Mouse (Mus musculus) MEL (cell line): ENCODE results near the gene Mylip. TPM values are rescaled to one million over a fixed set of nuclear protein-coding genes. Genes with fewer than 3 reads are reported as not detected.

Experiments
- DNase-seq: peaks from one replicate; pipeline ENCODE4 v3.0.0; 2011; ENCODE audit warnings: low read depth, low spot score
- H3K27ac ChIP-seq: 2 replicates; pipeline ENCODE4 v1.5.1; 2012; ENCODE audit warnings: low read depth, mild to moderate bottlenecking, control low read depth, low read length, moderate library complexity; ENCODE audit not compliant: control insufficient read depth
- H3K27me3 ChIP-seq, 2 experiments: fragments of 150-350 bp in 1 of 2; sonication (generic) in 1 of 2; 2 replicates each; pipeline ENCODE4 v1.6.1; 2012; ENCODE audit warnings: low read length in 2 of 2, mild to moderate bottlenecking in 2 of 2, improper control_type of control experiment in 1 of 2, moderate library complexity in 1 of 2; ENCODE audit not compliant: insufficient read depth in 2 of 2, control insufficient read depth in 1 of 2
- H3K36me3 ChIP-seq, 2 experiments: 2 replicates each; pipeline ENCODE4 v1.6.1; 2012 to 2014; ENCODE audit warnings: low read length in 2 of 2, improper control_type of control experiment in 1 of 2, inconsistent platforms in 1 of 2, mild to moderate bottlenecking in 1 of 2; ENCODE audit not compliant: insufficient read depth in 2 of 2, control insufficient read depth in 1 of 2
- H3K4me1 ChIP-seq, 2 experiments: fragments of 150-350 bp in 1 of 2; sonication (generic) in 1 of 2; 2 replicates each; pipeline ENCODE4 v1.6.1; 2012; ENCODE audit warnings: low read length in 2 of 2, improper control_type of control experiment in 1 of 2, mild to moderate bottlenecking in 1 of 2; ENCODE audit not compliant: insufficient read depth in 2 of 2, control insufficient read depth in 1 of 2
- H3K4me3 ChIP-seq, 2 experiments: fragments of 150-350 bp in 1 of 2; sonication (generic) in 1 of 2; 2 replicates each; pipeline ENCODE4 v1.5.1; 2012; ENCODE audit warnings: low read depth in 2 of 2, low read length in 2 of 2, mild to moderate bottlenecking in 2 of 2, moderate library complexity in 2 of 2, control low read depth in 1 of 2, improper control_type of control experiment in 1 of 2; ENCODE audit not compliant: control insufficient read depth in 1 of 2, insufficient read depth in 1 of 2
- H3K79me2 ChIP-seq: 2 replicates; pipeline ENCODE4 v1.6.1; 2012; ENCODE audit warnings: mild to moderate bottlenecking, low read length, moderate library complexity; ENCODE audit not compliant: control insufficient read depth, poor library complexity, insufficient read depth
- H3K9ac ChIP-seq: 2 replicates; pipeline ENCODE4 v1.6.1; 2012; ENCODE audit warnings: low read depth, mild to moderate bottlenecking, control low read depth, low read length, moderate library complexity; ENCODE audit not compliant: control insufficient read depth, poor library complexity, severe bottlenecking
- H3K9me3 ChIP-seq: fragments of 150-350 bp; sonication (generic); replicated peaks from 2 replicates; pipeline ENCODE4 v1.6.1; 2012; ENCODE audit warnings: mild to moderate bottlenecking, low read length, improper control_type of control experiment, moderate library complexity; ENCODE audit not compliant: insufficient read depth
- CHD1 ChIP-seq: IDR thresholded peaks from 2 replicates; pipeline ENCODE4 v1.6.1; 2012; ENCODE audit warnings: low read depth, mild to moderate bottlenecking, inconsistent platforms, low read length, improper control_type of control experiment
- CHD2 ChIP-seq: IDR thresholded peaks from 2 replicates; pipeline ENCODE4 v1.6.1; 2011; ENCODE audit warnings: low read length, improper control_type of control experiment
- CTCF ChIP-seq, 3 experiments: IDR thresholded peaks in 2 of 3; conservative IDR thresholded peaks in 1 of 3; 2 replicates each; pipeline ENCODE4 v1.5.1; 2011 to 2012; ENCODE audit warnings: low read length in 3 of 3, low read depth in 2 of 3, mild to moderate bottlenecking in 2 of 3, improper control_type of control experiment in 1 of 3, inconsistent platforms in 1 of 3, mixed read lengths in 1 of 3, moderate library complexity in 1 of 3; ENCODE audit not compliant: control insufficient read depth in 1 of 3, insufficient read depth in 1 of 3, poor library complexity in 1 of 3, severe bottlenecking in 1 of 3
- E2F4 ChIP-seq: IDR thresholded peaks from 2 replicates; pipeline ENCODE4 v1.6.1; 2011; ENCODE audit warnings: low read depth, low read length, improper control_type of control experiment, borderline replicate concordance
- ELF1 ChIP-seq: IDR thresholded peaks from 2 replicates; pipeline ENCODE4 v1.6.1; 2014; ENCODE audit warnings: low read depth, mild to moderate bottlenecking, inconsistent platforms, low read length, improper control_type of control experiment, moderate library complexity
- EP300 ChIP-seq, 2 experiments: IDR thresholded peaks; 2 replicates each; pipeline ENCODE4 v1.6.1; 2011; ENCODE audit warnings: improper control_type of control experiment in 2 of 2, low read length in 2 of 2, low read depth in 1 of 2, mild to moderate bottlenecking in 1 of 2
- ETS1 ChIP-seq: IDR thresholded peaks from 2 replicates; pipeline ENCODE4 v1.6.1; 2012; ENCODE audit warnings: low read depth, mild to moderate bottlenecking, inconsistent platforms, low read length, improper control_type of control experiment, moderate library complexity
- GABPA ChIP-seq: IDR thresholded peaks from 2 replicates; pipeline ENCODE4 v1.6.1; 2012; ENCODE audit warnings: low read depth, mild to moderate bottlenecking, inconsistent platforms, low read length, improper control_type of control experiment, moderate library complexity
- JUND ChIP-seq: IDR thresholded peaks from 2 replicates; pipeline ENCODE4 v1.6.1; 2011; ENCODE audit warnings: low read depth, mild to moderate bottlenecking, improper control_type of control experiment, low read length
- KAT2A ChIP-seq: conservative IDR thresholded peaks from 2 replicates; pipeline ENCODE4 v1.6.1; 2012; ENCODE audit warnings: low read depth, low read length, improper control_type of control experiment, inconsistent platforms
- MAFK ChIP-seq: IDR thresholded peaks from 2 replicates; pipeline ENCODE4 v1.6.1; 2011; ENCODE audit warnings: low read depth, mild to moderate bottlenecking, low read length, improper control_type of control experiment, borderline replicate concordance
- MAX ChIP-seq: IDR thresholded peaks from 2 replicates; pipeline ENCODE4 v1.6.1; 2011; ENCODE audit warnings: low read length, improper control_type of control experiment
- MAZ ChIP-seq: IDR thresholded peaks from 2 replicates; pipeline ENCODE4 v1.6.1; 2012; ENCODE audit warnings: low read depth, mild to moderate bottlenecking, inconsistent platforms, low read length, improper control_type of control experiment
- MEF2A ChIP-seq: IDR thresholded peaks from 2 replicates; pipeline ENCODE4 v1.6.1; 2014; ENCODE audit warnings: low read depth, mild to moderate bottlenecking, inconsistent platforms, low read length, improper control_type of control experiment; ENCODE audit not compliant: poor library complexity, insufficient replicate concordance, severe bottlenecking; ENCODE audit errors: extremely low read depth
- MXI1 ChIP-seq: IDR thresholded peaks from 2 replicates; pipeline ENCODE4 v1.6.1; 2011; ENCODE audit warnings: mild to moderate bottlenecking, low read depth, low read length, improper control_type of control experiment
- MYB ChIP-seq: IDR thresholded peaks from 2 replicates; pipeline ENCODE4 v1.6.1; 2011; ENCODE audit warnings: mild to moderate bottlenecking, low read depth, low read length, improper control_type of control experiment
- MYC ChIP-seq: IDR thresholded peaks from 2 replicates; pipeline ENCODE4 v1.6.1; 2011; ENCODE audit warnings: low read depth, mild to moderate bottlenecking, low read length, improper control_type of control experiment, moderate library complexity
- NELFE ChIP-seq: IDR thresholded peaks from 2 replicates; pipeline ENCODE4 v1.6.1; 2011; ENCODE audit warnings: low read depth, low read length, improper control_type of control experiment
- POLR2A ChIP-seq, 2 experiments: IDR thresholded peaks; 2 replicates each; pipeline ENCODE4 v1.6.1; 2011 to 2012; ENCODE audit warnings: low read length in 2 of 2, mild to moderate bottlenecking in 2 of 2, control low read depth in 1 of 2, improper control_type of control experiment in 1 of 2, low read depth in 1 of 2, moderate library complexity in 1 of 2; ENCODE audit not compliant: control insufficient read depth in 1 of 2, insufficient read depth in 1 of 2, poor library complexity in 1 of 2
- POLR2AphosphoS2 ChIP-seq: IDR thresholded peaks from 2 replicates; pipeline ENCODE4 v1.6.1; 2011; ENCODE audit warnings: low read length, improper control_type of control experiment
- RAD21 ChIP-seq: IDR thresholded peaks from 2 replicates; pipeline ENCODE4 v1.6.1; 2011; ENCODE audit warnings: mild to moderate bottlenecking, low read depth, low read length, improper control_type of control experiment
- RCOR1 ChIP-seq: IDR thresholded peaks from 2 replicates; pipeline ENCODE4 v1.6.1; 2012; ENCODE audit warnings: low read depth, mild to moderate bottlenecking, inconsistent platforms, low read length, improper control_type of control experiment
- SIN3A ChIP-seq: IDR thresholded peaks from 2 replicates; pipeline ENCODE4 v1.6.1; 2012; ENCODE audit warnings: low read length, improper control_type of control experiment, inconsistent platforms
- SMC3 ChIP-seq: IDR thresholded peaks from 2 replicates; pipeline ENCODE4 v1.6.1; 2011; ENCODE audit warnings: low read depth, low read length, improper control_type of control experiment
- TAL1 ChIP-seq: IDR thresholded peaks from 2 replicates; pipeline ENCODE4 v1.6.1; 2012; ENCODE audit warnings: mild to moderate bottlenecking, inconsistent platforms, low read length, moderate library complexity, mixed read lengths
- TBP ChIP-seq: IDR thresholded peaks from 2 replicates; pipeline ENCODE4 v1.8.0; 2011; ENCODE audit warnings: low read depth, low read length, improper control_type of control experiment
- TCF12 ChIP-seq: IDR thresholded peaks from 2 replicates; pipeline ENCODE4 v1.6.1; 2014; ENCODE audit warnings: low read depth, mild to moderate bottlenecking, inconsistent platforms, low read length, improper control_type of control experiment, moderate library complexity
- UBTF ChIP-seq: IDR thresholded peaks from 2 replicates; pipeline ENCODE4 v1.6.1; 2012; ENCODE audit warnings: low read depth, mild to moderate bottlenecking, inconsistent platforms, low read length, improper control_type of control experiment, moderate library complexity, borderline replicate concordance; ENCODE audit not compliant: insufficient read depth
- USF1 ChIP-seq: IDR thresholded peaks from 2 replicates; pipeline ENCODE4 v1.6.1; 2014; ENCODE audit warnings: low read depth, mild to moderate bottlenecking, inconsistent platforms, low read length, improper control_type of control experiment, moderate library complexity
- USF2 ChIP-seq, 2 experiments: IDR thresholded peaks; 2 replicates each; pipeline ENCODE4 v1.6.1; 2011 to 2012; ENCODE audit warnings: improper control_type of control experiment in 2 of 2, low read length in 2 of 2, borderline replicate concordance in 1 of 2, inconsistent platforms in 1 of 2, low read depth in 1 of 2, mild to moderate bottlenecking in 1 of 2; ENCODE audit not compliant: insufficient read depth in 1 of 2
- ZC3H11A ChIP-seq: IDR thresholded peaks from 2 replicates; pipeline ENCODE4 v1.6.1; 2012; ENCODE audit warnings: low read depth, mild to moderate bottlenecking, inconsistent platforms, low read length, improper control_type of control experiment
- ZKSCAN1 ChIP-seq: IDR thresholded peaks from 2 replicates; pipeline ENCODE4 v1.6.1; 2012; ENCODE audit warnings: low read depth, mild to moderate bottlenecking, inconsistent platforms, low read length, improper control_type of control experiment, moderate library complexity
- ZMIZ1 ChIP-seq: IDR thresholded peaks from 2 replicates; pipeline ENCODE4 v1.6.1; 2012; ENCODE audit warnings: low read depth, mild to moderate bottlenecking, inconsistent platforms, low read length, improper control_type of control experiment, moderate library complexity
- ZNF384 ChIP-seq: IDR thresholded peaks from 2 replicates; pipeline ENCODE4 v1.6.1; 2012; ENCODE audit warnings: low read depth, mild to moderate bottlenecking, inconsistent platforms, low read length, improper control_type of control experiment
- polyA plus RNA-seq, 2 experiments: library from polyadenylated mRNA; stranded (reverse) in 1 of 2; unstranded in 1 of 2; fragments of >175 nt in 1 of 2; fragments of >200 nt in 1 of 2; gene quantifications; 2 replicates each; pipeline versions ENCODE4 v1.2.1 to v1.2.4; 2012; ENCODE audit warnings: low replicate concordance in 2 of 2, low read depth in 1 of 2; ENCODE audit not compliant: insufficient read length in 2 of 2, insufficient read depth in 1 of 2, missing spikeins in 1 of 2
- total RNA-seq: library from RNA; depleted of rRNA; stranded (reverse); fragments of 300-350 nt; gene quantifications from 2 replicates; pipeline ENCODE4 v1.2.3, GENCODE M21; 2012

Gene Mylip
- total and polyA plus RNA-seq, 3 experiments = 1.4 to 7.6 TPM; not detected in 1

DNA sequence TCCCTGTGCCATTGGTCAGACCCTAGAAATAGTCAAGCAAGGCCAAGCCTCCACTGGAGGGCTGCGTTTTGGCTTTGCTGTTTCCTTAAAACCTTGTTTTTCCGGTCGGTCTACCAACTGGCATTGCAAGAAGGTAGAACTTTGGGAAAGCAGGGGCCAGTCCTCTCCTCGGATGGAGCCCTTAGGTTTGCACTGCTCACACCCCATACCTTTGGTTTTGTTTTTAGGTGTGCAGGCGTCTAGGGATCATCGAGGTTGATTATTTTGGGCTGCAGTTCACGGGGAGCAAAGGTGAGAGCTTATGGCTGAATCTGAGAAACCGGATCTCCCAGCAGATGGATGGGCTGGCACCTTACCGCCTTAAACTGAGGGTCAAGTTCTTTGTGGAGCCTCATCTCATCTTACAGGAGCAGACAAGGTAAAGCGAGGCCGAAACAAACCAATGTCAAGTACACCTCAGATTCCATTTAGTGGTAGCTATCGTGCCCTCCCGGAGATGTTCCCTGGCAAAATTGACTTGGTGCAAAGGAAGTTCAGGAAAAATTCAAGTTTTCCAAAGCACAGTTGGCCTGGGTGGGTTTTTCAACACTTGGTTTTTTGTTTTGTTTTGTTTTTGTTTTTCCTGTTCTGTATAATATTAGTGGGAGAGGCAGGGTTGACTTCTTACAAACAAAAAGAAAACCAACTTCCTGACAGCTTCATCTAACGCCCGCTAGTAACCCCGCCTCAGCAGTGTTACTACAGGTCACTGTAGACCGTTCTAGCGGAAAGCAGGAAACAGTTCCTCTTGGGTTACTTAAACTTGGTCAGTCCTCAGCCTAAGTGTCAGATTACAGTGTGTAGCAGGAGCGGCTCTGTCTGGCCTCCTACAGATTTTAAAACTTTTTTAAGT lies 1.7 kb downstream of the Mylip start:
- peak overlapping the region; percentile 96 for H3K27ac ChIP-seq
- no peak for TF ChIP-seq GABPA
- TF ChIP-seq RAD21 = no peak
- TF ChIP-seq KAT2A = no peak
- no peak for TF ChIP-seq ZKSCAN1
- no peak for TF ChIP-seq MAFK
- no peak for TF ChIP-seq CHD1
- TF ChIP-seq MYC = no peak
- TF ChIP-seq ZNF384 = no peak
- no peak; the same call in 1 of the 2 replicates for TF ChIP-seq MAX
- TF ChIP-seq RCOR1 = no peak
- TF ChIP-seq POLR2AphosphoS2 = no peak
- TF ChIP-seq TAL1 = no peak
- TF ChIP-seq E2F4 = no peak
- TF ChIP-seq NELFE = 0 out of 2 replicates have a peak, but pooled peaks have one; percentile 23
- no peak for TF ChIP-seq ZC3H11A
- no peak for TF ChIP-seq ZMIZ1
- no peak for TF ChIP-seq POLR2A (IDR thresholded peaks at IDR 0.05; ENCODE audit: control insufficient read depth in 1 of 2, insufficient read depth in 1 of 2, low read depth in 1 of 2, low read length in 2 of 2, poor library complexity in 1 of 2)
- TF ChIP-seq TCF12 = no peak
- peak; percentile 54; the same call in 1 of the 2 replicates for TF ChIP-seq MXI1
- TF ChIP-seq MYB = no peak
- peak; percentile 32 to 66; a peak in 3 of 4 replicates for TF ChIP-seq EP300 (IDR thresholded peaks at IDR 0.05; ENCODE audit: low read depth in 1 of 2, low read length in 2 of 2)
- TF ChIP-seq CTCF (IDR thresholded peaks at IDR 0.05 in 2 of 3, conservative IDR thresholded peaks at IDR 0.05 in 1 of 3; ENCODE audit: control insufficient read depth in 1 of 3, insufficient read depth in 1 of 3, low read depth in 2 of 3, low read length in 3 of 3, poor library complexity in 1 of 3, severe bottlenecking in 1 of 3) = no peak
- TF ChIP-seq USF2 (IDR thresholded peaks at IDR 0.05; ENCODE audit: borderline replicate concordance in 1 of 2, insufficient read depth in 1 of 2, low read depth in 1 of 2, low read length in 2 of 2) = no peak
- TF ChIP-seq MAZ = no peak
- TF ChIP-seq JUND = no peak
- no peak for TF ChIP-seq ETS1
- TF ChIP-seq TBP = 0 out of 2 replicates have a peak, but pooled peaks have one; percentile 17
- no peak for TF ChIP-seq CHD2
- no peak for TF ChIP-seq SMC3
- no peak for TF ChIP-seq USF1
- no peak for TF ChIP-seq MEF2A
- TF ChIP-seq SIN3A = peak; percentile 47; the same call in 1 of the 2 replicates
- peak; percentile 55 for TF ChIP-seq ELF1
- TF ChIP-seq UBTF = no peak
- H3K79me2 ChIP-seq = peaks cover 10% of the 10 kb centered on the region
- peaks cover 6 to 15% of the 10 kb centered on the region in 2 experiments for H3K4me1 ChIP-seq
- DNase-seq = peak; percentile 88
- peak overlapping the region; percentile 62 for H3K9ac ChIP-seq
- H3K36me3 ChIP-seq = peaks cover 2 to 17% of the 10 kb centered on the region in 2 experiments; a peak in 2 of 4 replicates
- no peaks in the 10 kb centered on the region for H3K27me3 ChIP-seq
- no peaks in the 10 kb centered on the region for H3K9me3 ChIP-seq
- H3K4me3 ChIP-seq = peak overlapping the region; percentile 92 to 96
